Mouse (Mus musculus) adrenal gland, postnatal 4 days (tissue): ENCODE data around the gene Rp9. TPM values are rescaled to one million over a fixed set of nuclear protein-coding genes. Genes with fewer than 3 reads are reported as not detected.
"Not testable (repeated sequence)": the region's sequence is repeated elsewhere in the genome, so short reads cannot be mapped to it uniquely, and the experiment has no call there.

Experiments used
- DNase-seq, 2 experiments: peaks; one replicate each; pipeline ENCODE4 v3.0.0; 2021 to 2022; ENCODE audit warnings: low spot score in 2 of 2, mixed read lengths in 2 of 2
- total RNA-seq, 2 experiments: library from RNA; stranded (reverse); gene quantifications; 2 replicates each; pipeline ENCODE4 v1.2.3; 2021

Rp9 gene
- total RNA-seq, 2 experiments from 2014 or later = 48.1 to 52.9 TPM

- no peak for DNase-seq
These were observed 46.0 kb downstream of the Rp9 start for GRCm38 (mm10) chr9:22423507-22423906.

GRCm38 (mm10) chr9:22422559-22422958 is 47.0 kb downstream of the Rp9 start:
- DNase-seq = no peak

- DNase-seq = no peak
These were observed 49.1 kb downstream of the Rp9 start for GRCm38 (mm10) chr9:22420491-22420890.

- DNase-seq = no peak
These were observed 49.7 kb downstream of the Rp9 start for GRCm38 (mm10) chr9:22419877-22420276.

GRCm38 (mm10) chr9:22417547-22417946 is 52.0 kb downstream of the Rp9 start:
- DNase-seq = no peak

GRCm38 (mm10) chr9:22416187-22416586 is 53.4 kb downstream of the Rp9 start:
- DNase-seq = no peak

GRCm38 (mm10) chr9:22411002-22411857 is 58.3 kb downstream of the Rp9 start, which contains the start of gene 9530077C05Rik:
9530077C05Rik (plus strand) TSS chr9:22411513.
- peak; percentile 71 to 90 for DNase-seq

- no peak for DNase-seq
These were observed 60.0 kb downstream of the Rp9 start for GRCm38 (mm10) chr9:22409501-22409900.

GRCm38 (mm10) chr9:22408344-22408743 is 61.2 kb downstream of the Rp9 start:
- DNase-seq = not testable (repeated sequence)

- not testable (repeated sequence) for DNase-seq
These were observed 61.9 kb downstream of the Rp9 start for GRCm38 (mm10) chr9:22407633-22408032.

GRCm38 (mm10) chr9:22405414-22405813 is 64.1 kb downstream of the Rp9 start:
- no peak for DNase-seq

GRCm38 (mm10) chr9:22403501-22403900 is 66.0 kb downstream of the Rp9 start:
- DNase-seq = not testable (repeated sequence)

- no peak for DNase-seq
These were observed 66.6 kb downstream of the Rp9 start for GRCm38 (mm10) chr9:22402976-22403375.

GRCm38 (mm10) chr9:22402001-22402400 is 67.5 kb downstream of the Rp9 start:
- no peak for DNase-seq

GRCm38 (mm10) chr9:22399021-22399420 is 70.5 kb downstream of the Rp9 start:
- DNase-seq = no peak

GRCm38 (mm10) chr9:22394725-22395124 is 74.8 kb downstream of the Rp9 start:
- no peak for DNase-seq

GRCm38 (mm10) chr9:22390390-22390789 is 79.2 kb downstream of the Rp9 start:
- no peak for DNase-seq

- DNase-seq = no peak
These were observed 79.8 kb downstream of the Rp9 start for GRCm38 (mm10) chr9:22389736-22390245.

GRCm38 (mm10) chr9:22389021-22389476 is 80.5 kb downstream of the Rp9 start, which contains the start of gene Anln:
Anln (minus strand) TSS chr9:22389188.
- DNase-seq = peak; percentile 93 to 96

GRCm38 (mm10) chr9:22388401-22388980 is 81.1 kb downstream of the Rp9 start:
- DNase-seq = peak in 1 of 2 experiments; percentile 31

GRCm38 (mm10) chr9:22387901-22388300 is 81.6 kb downstream of the Rp9 start:
- no peak for DNase-seq

GRCm38 (mm10) chr9:22385890-22386289 is 83.7 kb downstream of the Rp9 start:
- no peak for DNase-seq
